Mouse (Mus musculus) olfactory bulb, adult 2 months (tissue): Measurements from ENCODE around the gene Sox5.

Experiments used
- CTCF ChIP-seq: fragments of 200-500 bp; IDR thresholded peaks from 2 replicates; pipeline ENCODE4 v1.5.1; 2012; ENCODE audit warnings: low read depth, mild to moderate bottlenecking, low read length, moderate library complexity; ENCODE audit not compliant: insufficient read depth
- POLR2A ChIP-seq: fragments of 200-500 bp; IDR thresholded peaks from 2 replicates; pipeline ENCODE4 v1.6.1; 2012; ENCODE audit warnings: mild to moderate bottlenecking, low read depth, low read length, moderate library complexity; ENCODE audit not compliant: insufficient read depth

DNA sequence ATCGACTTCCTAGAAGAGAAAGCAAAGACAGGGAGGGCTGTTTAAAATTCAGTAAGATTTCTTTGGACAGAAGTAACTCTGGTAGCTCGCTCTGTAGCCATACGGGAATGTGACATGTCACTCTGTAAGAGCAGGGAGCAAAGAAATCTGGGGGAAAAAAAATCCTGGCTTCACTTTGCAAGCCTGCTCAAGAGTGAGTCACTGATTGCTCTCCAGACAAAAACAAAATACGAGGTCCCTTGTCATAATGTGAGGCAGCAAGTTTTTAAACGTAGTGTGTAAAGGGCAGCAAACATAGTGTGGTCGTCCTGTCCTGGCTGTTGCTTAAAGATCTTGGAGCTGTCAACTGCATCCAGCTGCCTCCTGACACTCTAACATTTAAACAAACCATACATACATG lies 665.1 kb downstream of the Sox5 start:
- TF ChIP-seq CTCF (no peak), POLR2A (no peak)
